In the genomic region with DNA sequence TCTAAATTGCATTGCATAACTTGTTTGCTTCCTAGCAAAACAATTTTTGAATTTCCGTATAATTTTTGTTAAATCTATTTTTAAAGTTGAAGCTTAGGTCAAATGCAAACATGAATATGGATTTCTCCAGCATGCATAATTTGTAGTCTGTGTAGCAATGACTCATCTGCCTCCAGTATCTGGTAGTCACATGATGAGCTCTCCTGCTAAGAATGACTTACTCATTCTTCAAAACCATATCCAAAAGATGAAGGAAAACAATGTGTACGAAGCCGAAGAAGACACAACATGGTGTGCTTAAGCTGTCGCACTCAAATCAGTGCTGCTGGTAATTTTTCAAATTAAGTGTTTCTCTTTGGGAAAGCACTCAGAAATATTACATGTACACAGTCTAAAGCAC, we compare ENCODE assay signal across 21 mouse cellular contexts.
DNase-seq lines count a peak whose midpoint lies in the region; ATAC-seq lines count a peak whose summit lies in the region.
"Had no signal": no experiment of that assay in that cellular context is flagged by ENCODE, and none has a peak within 500 bp of the region (broad histone marks: within the 10 kb centered on the region; RNA-seq: fewer than 3 reads in every experiment).

No protein-coding gene starts in this region.

- ATAC-seq in embryonic facial prominence, embryonic 14.5 days (ENCODE audit: low read depth), result no peak
- ATAC-seq in kidney, embryonic 16.5 days (ENCODE audit: low FRiP score, low TSS enrichment), result no peak

- intact Hi-C loops in left cerebral cortex, postnatal 4 days (cut with DNase I), result no loop called here

- H3K9me3 ChIP-seq in embryonic facial prominence, embryonic 14.5 days (ENCODE audit: control insufficient read depth, low read length), result no peaks in the 10 kb centered on the region
- no peaks in the 10 kb centered on the region for H3K9me3 ChIP-seq in embryonic facial prominence, embryonic 10.5 days
- no peaks in the 10 kb centered on the region for H3K9me3 ChIP-seq in kidney, embryonic 16.5 days (ENCODE audit: low read length)
- H3K9me3 ChIP-seq: forebrain, embryonic 12.5 days; heart, embryonic 10.5 days; hindbrain, embryonic 15.5 days; limb, embryonic 15.5 days; liver, embryonic 15.5 days; midbrain, embryonic 10.5 days; neural tube, embryonic 15.5 days had no signal

- no peaks in the 10 kb centered on the region for H3K4me1 ChIP-seq in embryonic facial prominence, embryonic 14.5 days (ENCODE audit: control insufficient read depth, insufficient read depth, low read length)
- H3K4me1 ChIP-seq in embryonic facial prominence, embryonic 10.5 days, result no peaks in the 10 kb centered on the region
- no peaks in the 10 kb centered on the region for H3K4me1 ChIP-seq in kidney, embryonic 16.5 days (ENCODE audit: insufficient read depth, low read length)
- H3K4me1 ChIP-seq: forebrain, embryonic 12.5 days; heart, embryonic 10.5 days; hindbrain, embryonic 15.5 days; limb, embryonic 15.5 days; liver, embryonic 15.5 days; midbrain, embryonic 10.5 days; neural tube, embryonic 15.5 days had no signal

- H3K4me2 ChIP-seq in embryonic facial prominence, embryonic 14.5 days (ENCODE audit: low read depth, low read length), result no peak overlapping the region
- H3K4me2 ChIP-seq in kidney, embryonic 16.5 days (replicated peaks; ENCODE audit: low read depth, low read length), result no peak overlapping the region
- H3K4me2 ChIP-seq: forebrain, embryonic 12.5 days; hindbrain, embryonic 15.5 days; limb, embryonic 15.5 days; liver, embryonic 15.5 days; neural tube, embryonic 15.5 days had no signal

- no peaks in the 10 kb centered on the region for H3K36me3 ChIP-seq in embryonic facial prominence, embryonic 14.5 days (ENCODE audit: control insufficient read depth, insufficient read depth, low read length)
- no peaks in the 10 kb centered on the region for H3K36me3 ChIP-seq in embryonic facial prominence, embryonic 10.5 days (replicated peaks)
- H3K36me3 ChIP-seq in kidney, embryonic 16.5 days (ENCODE audit: insufficient read depth, low read length), result no peaks in the 10 kb centered on the region
- H3K36me3 ChIP-seq: forebrain, embryonic 12.5 days; heart, embryonic 10.5 days; hindbrain, embryonic 15.5 days; limb, embryonic 15.5 days; liver, embryonic 15.5 days; midbrain, embryonic 10.5 days; neural tube, embryonic 15.5 days had no signal

- no peak overlapping the region for H3K9ac ChIP-seq in embryonic facial prominence, embryonic 14.5 days (ENCODE audit: low read depth, low read length)
- no peak overlapping the region for H3K9ac ChIP-seq in kidney, embryonic 16.5 days (replicated peaks; ENCODE audit: low read length)
- H3K9ac ChIP-seq: forebrain, embryonic 12.5 days; hindbrain, embryonic 15.5 days; limb, embryonic 15.5 days; liver, embryonic 15.5 days; neural tube, embryonic 15.5 days had no signal

- WGBS in embryonic facial prominence, embryonic 14.5 days, result 64% methylated on average over 4 of the region's 4 CpGs
- WGBS in embryonic facial prominence, embryonic 10.5 days, result 91% methylated on average over 4 of the region's 4 CpGs
- 87% methylated on average over 4 of the region's 4 CpGs for WGBS in kidney, embryonic 16.5 days

- H3K27ac ChIP-seq in embryonic facial prominence, embryonic 14.5 days (replicated peaks; ENCODE audit: low read depth, low read length), result no peak overlapping the region
- no peak overlapping the region for H3K27ac ChIP-seq in embryonic facial prominence, embryonic 10.5 days (replicated peaks)
- H3K27ac ChIP-seq in kidney, embryonic 16.5 days (ENCODE audit: low read length), result no peak overlapping the region
- H3K27ac ChIP-seq: forebrain, embryonic 12.5 days; heart, embryonic 10.5 days; hindbrain, embryonic 15.5 days; limb, embryonic 15.5 days; liver, embryonic 15.5 days; midbrain, embryonic 10.5 days; neural tube, embryonic 15.5 days had no signal

- peak; percentile 38 for DNase-seq in embryonic facial prominence, embryonic 14.5 days (ENCODE audit: low spot score)
- DNase-seq in embryonic facial prominence, embryonic 10.5 days (ENCODE audit: low spot score), result no peak
- peak; percentile 11 for DNase-seq in left cerebral cortex, adult 11 months (ENCODE audit: low spot score)
- DNase-seq in left cerebral cortex, postnatal 4 days, result no peak
- DNase-seq in 416B (ENCODE audit: low read depth), result peak; percentile 61
- DNase-seq in brain, adult 2 months (ENCODE audit: low read depth, low spot score), result peak; percentile 81
- no peak for DNase-seq in urinary bladder, adult 18-20 months (ENCODE audit: low spot score in 2 of 2)
- DNase-seq: adrenal gland, postnatal 25 days; cerebellum, adult 11 months; cerebellum, adult 9-11 months; kidney, adult 2 months; kidney, postnatal 10 days; right cerebral cortex, postnatal 14 days had no signal

- H3K4me3 ChIP-seq in embryonic facial prominence, embryonic 14.5 days (ENCODE audit: low read depth, low read length), result no peak overlapping the region
- no peak overlapping the region for H3K4me3 ChIP-seq in embryonic facial prominence, embryonic 10.5 days
- no peak overlapping the region for H3K4me3 ChIP-seq in kidney, embryonic 16.5 days (ENCODE audit: low read length)
- H3K4me3 ChIP-seq: forebrain, embryonic 12.5 days; heart, embryonic 10.5 days; hindbrain, embryonic 15.5 days; limb, embryonic 15.5 days; liver, embryonic 15.5 days; midbrain, embryonic 10.5 days; neural tube, embryonic 15.5 days had no signal

- no peaks in the 10 kb centered on the region for H3K27me3 ChIP-seq in embryonic facial prominence, embryonic 14.5 days (replicated peaks; ENCODE audit: control insufficient read depth, insufficient read depth, low read length)
- H3K27me3 ChIP-seq in embryonic facial prominence, embryonic 10.5 days (replicated peaks; ENCODE audit: low read depth, poor library complexity, severe bottlenecking), result no peaks in the 10 kb centered on the region
- H3K27me3 ChIP-seq in kidney, embryonic 16.5 days (ENCODE audit: insufficient read depth, low read length), result no peaks in the 10 kb centered on the region
- H3K27me3 ChIP-seq: forebrain, embryonic 12.5 days; hindbrain, embryonic 15.5 days; limb, embryonic 15.5 days; liver, embryonic 15.5 days; neural tube, embryonic 15.5 days had no signal

Comparison
In these comparisons a context has a peak if more than half of its experiments do, and no peak if none do; other contexts are left out.
1. DNase-seq: peak in embryonic facial prominence, embryonic 14.5 days (single experiment), left cerebral cortex, adult 11 months (single experiment), 416B (single experiment) and brain, adult 2 months (single experiment); none in embryonic facial prominence, embryonic 10.5 days (single experiment), left cerebral cortex, postnatal 4 days (single experiment) and urinary bladder, adult 18-20 months (0 of 2).